16 mouse cellular contexts compared by ENCODE assay signal in the genomic region with DNA sequence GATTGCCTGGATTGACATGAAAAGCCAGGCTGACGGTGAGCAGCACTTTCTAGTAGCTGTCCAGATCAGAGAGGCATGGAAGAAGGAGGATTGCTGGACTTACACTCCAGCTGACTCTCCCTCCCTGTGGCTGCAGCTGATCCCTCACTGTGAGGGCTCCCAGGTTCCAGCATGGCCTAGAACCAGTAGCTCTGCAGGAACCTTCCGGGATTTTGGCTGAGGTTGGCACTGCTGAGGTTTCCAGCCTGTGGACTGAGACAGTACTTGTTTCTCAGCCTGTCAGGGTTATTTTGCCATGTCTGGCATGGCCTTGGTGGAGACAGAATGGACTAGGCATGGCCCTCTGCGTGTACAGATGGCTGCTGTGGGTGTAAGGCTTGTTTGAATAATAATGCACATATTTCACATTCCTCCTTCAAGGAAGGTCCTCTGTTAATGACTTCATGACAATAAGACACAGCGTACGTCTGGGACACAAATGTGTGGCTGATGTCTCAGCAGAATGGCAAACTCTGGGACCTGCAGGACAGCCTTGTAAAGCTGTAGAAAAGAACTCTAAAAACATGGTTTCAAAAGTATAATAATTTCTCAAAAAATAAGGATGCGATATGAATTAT. TPM values are rescaled to one million over a fixed set of nuclear protein-coding genes. Genes with fewer than 3 reads are reported as not detected.
A peak's percentile ranks its signal among the peaks of the same experiment; 100 is the strongest.
DNase-seq lines count a peak whose midpoint lies in the region; ATAC-seq lines count a peak whose summit lies in the region.
"Had no signal": no experiment of that assay in that cellular context is flagged by ENCODE, and none has a peak within 500 bp of the region (broad histone marks: within the 10 kb centered on the region; RNA-seq: fewer than 3 reads in every experiment).

No protein-coding gene starts in this region.

- H3K27me3 ChIP-seq in megakaryocyte, embryonic 14.5 days (replicated peaks) = no peaks in the 10 kb centered on the region
- no peaks in the 10 kb centered on the region for H3K27me3 ChIP-seq in hindbrain, embryonic 12.5 days
- H3K27me3 ChIP-seq: forebrain, embryonic 15.5 days; Patski had no signal

- H3K4me2 ChIP-seq in hindbrain, embryonic 12.5 days (replicated peaks) = no peak overlapping the region
- H3K4me2 ChIP-seq: forebrain, embryonic 15.5 days had no signal

- DNase-seq in brain, adult 2 months (ENCODE audit: low read depth, low spot score) = peak; percentile 84
- peak; percentile 85 for DNase-seq in cerebellum, adult 9-10 months
- DNase-seq in ovary, adult 18-20 months (ENCODE audit: low spot score) = no peak
- DNase-seq: kidney, adult 18-20 months; kidney, postnatal 10 days; layer of hippocampus, postnatal 36 days; lung, adult 18-20 months had no signal

- ATAC-seq in megakaryocyte, adult 5-6 weeks (ENCODE audit: poor library complexity, severe bottlenecking) = no peak
- ATAC-seq in hindbrain, embryonic 12.5 days (ENCODE audit: low FRiP score) = no peak
- ATAC-seq: forebrain, embryonic 15.5 days; Patski had no signal

- H3K4me3 ChIP-seq in megakaryocyte, embryonic 14.5 days (replicated peaks) = peak overlapping the region; percentile 71
- H3K4me3 ChIP-seq in macrophage (ENCODE audit: inconsistent target) = no peak overlapping the region
- H3K4me3 ChIP-seq in hindbrain, embryonic 12.5 days = no peak overlapping the region
- H3K4me3 ChIP-seq: erythroblast, embryonic 14.5 days; forebrain, embryonic 15.5 days; hindbrain, embryonic 10.5 days; midbrain, embryonic 10.5 days had no signal

- peaks cover 48% of the 10 kb centered on the region for H3K4me1 ChIP-seq in megakaryocyte, embryonic 14.5 days
- H3K4me1 ChIP-seq in hindbrain, embryonic 12.5 days = no peaks in the 10 kb centered on the region
- H3K4me1 ChIP-seq: forebrain, embryonic 15.5 days; midbrain, embryonic 10.5 days had no signal

- H3K9me3 ChIP-seq in megakaryocyte, embryonic 14.5 days = peaks cover 5% of the 10 kb centered on the region; the same call in 1 of the 2 replicates
- H3K9me3 ChIP-seq in hindbrain, embryonic 12.5 days (replicated peaks) = no peaks in the 10 kb centered on the region
- H3K9me3 ChIP-seq: forebrain, embryonic 15.5 days; hindbrain, embryonic 10.5 days; midbrain, embryonic 10.5 days had no signal

- no peak overlapping the region for H3K9ac ChIP-seq in hindbrain, embryonic 12.5 days
- H3K9ac ChIP-seq: forebrain, embryonic 15.5 days had no signal

- peaks cover 17% of the 10 kb centered on the region for H3K36me3 ChIP-seq in megakaryocyte, embryonic 14.5 days (replicated peaks; ENCODE audit: low read length)
- H3K36me3 ChIP-seq in macrophage (ENCODE audit: inconsistent target) = no peaks in the 10 kb centered on the region
- no peaks in the 10 kb centered on the region for H3K36me3 ChIP-seq in hindbrain, embryonic 12.5 days
- H3K36me3 ChIP-seq: forebrain, embryonic 15.5 days; hindbrain, embryonic 10.5 days; midbrain, embryonic 10.5 days had no signal

- peak overlapping the region; percentile 99 for H3K27ac ChIP-seq in macrophage
- H3K27ac ChIP-seq in hindbrain, embryonic 12.5 days = no peak overlapping the region
- H3K27ac ChIP-seq: forebrain, embryonic 15.5 days; hindbrain, embryonic 10.5 days; midbrain, embryonic 10.5 days had no signal

- peaks cover 9% of the 10 kb centered on the region for H3K79me2 ChIP-seq in macrophage (ENCODE audit: inconsistent target)

- WGBS in macrophage (ENCODE audit: missing documents) = 91% methylated on average over 6 of the region's 6 CpGs
- 64% methylated on average over 6 of the region's 6 CpGs for WGBS in hindbrain, embryonic 12.5 days

RNA-seq across cellular contexts. Expression of a gene that starts 38.2 kb away (rescaled TPM):
- polyA plus RNA-seq in megakaryocyte, embryonic 14.5 days (2012; ENCODE audit: insufficient read depth, low replicate concordance) = 0.73 and 0.88 TPM in 2 replicates
- 23.1 and 24.1 TPM in 2 replicates for total RNA-seq in megakaryocyte, adult 5-6 weeks (2015)
- 27.9 and 30.9 TPM in 2 replicates for total RNA-seq in megakaryocyte, adult 5-6 weeks (2017)
- total RNA-seq in macrophage (2018; cell fraction: chromatin; rRNA removed) = 100 to 1,000 TPM in 19 of 26 experiments, 10 to 100 TPM in 7; 66.5 to 378 (median 147) TPM
- total RNA-seq in macrophage (2018; cell fraction: cytosol; rRNA removed) = 100 to 1,000 TPM in 10 of 26 experiments, 10 to 100 TPM in 16; 27.7 to 142 (median 59.3) TPM
- 100 to 1,000 TPM in 15 of 26 experiments, 10 to 100 TPM in 11; 57.1 to 321 (median 110) TPM for total RNA-seq in macrophage (2018; cell fraction: nucleus; rRNA removed)
- polyA plus RNA-seq in macrophage (2018) = 50.7 to 67.8 TPM (median 60.9 TPM) in 3 replicates
- 6.0 and 6.7 TPM in 2 replicates for polyA plus RNA-seq in hindbrain, embryonic 12.5 days (2016; fragmentation: Nextera tagmentation; extraction: Ambion mirVana)

RNA-seq across cellular contexts. Expression of a gene that starts 40.3 kb away (rescaled TPM):
- 6.3 and 32.6 TPM in 2 replicates for polyA plus RNA-seq in megakaryocyte, embryonic 14.5 days (2012; ENCODE audit: insufficient read depth, low replicate concordance)
- 124 and 127 TPM in 2 replicates for total RNA-seq in megakaryocyte, adult 5-6 weeks (2015)
- 187 and 216 TPM in 2 replicates for total RNA-seq in megakaryocyte, adult 5-6 weeks (2017)
- total RNA-seq in macrophage (2018; cell fraction: chromatin; rRNA removed) = 1,000 to 10,000 TPM in 2 of 26 experiments, 100 to 1,000 TPM in 24; 116 to 1,608 (median 288) TPM
- total RNA-seq in macrophage (2018; cell fraction: cytosol; rRNA removed) = 1,000 to 10,000 TPM in 12 of 26 experiments, 100 to 1,000 TPM in 14; 487 to 1,958 (median 813) TPM
- 100 to 1,000 TPM; 256 to 887 (median 407) TPM for total RNA-seq in macrophage (2018; cell fraction: nucleus; rRNA removed)
- polyA plus RNA-seq in macrophage (2018) = 864 to 2,248 TPM (median 2,111 TPM) in 3 replicates
- 62.3 and 62.4 TPM in 2 replicates for polyA plus RNA-seq in hindbrain, embryonic 12.5 days (2016; fragmentation: Nextera tagmentation; extraction: Ambion mirVana)

Comparison
In these comparisons a context has a peak if more than half of its experiments do, and no peak if none do; other contexts are left out.
1. RNA of a gene that starts 40.3 kb away (polyA plus RNA-seq): 864 to 2,248 TPM in macrophage; 62.3 to 62.4 TPM in hindbrain, embryonic 12.5 days and 6.3 to 32.6 TPM in megakaryocyte, embryonic 14.5 days; every median in the first group is over 10 times any median in the second.